Mouse (Mus musculus) testis, adult 2 months (tissue): ENCODE results near the gene Igfbp5.

ENCODE experiments used
- CTCF ChIP-seq: fragments of 200-500 bp; IDR thresholded peaks from 2 replicates; pipeline ENCODE4 v1.5.1; 2012; ENCODE audit warnings: low read depth, mild to moderate bottlenecking, inconsistent platforms, low read length, moderate library complexity; ENCODE audit not compliant: control insufficient read depth, insufficient read depth, insufficient replicate concordance
- POLR2A ChIP-seq: fragments of 200-500 bp; IDR thresholded peaks from 2 replicates; pipeline ENCODE4 v1.6.1; 2012; ENCODE audit warnings: low read depth, mild to moderate bottlenecking, inconsistent platforms, low read length, moderate library complexity; ENCODE audit not compliant: control insufficient read depth

- TF ChIP-seq CTCF (no peak), POLR2A (no peak)
Measured at GRCm38 (mm10) chr1:72856209-72856909, 18.3 kb downstream of the Igfbp5 start.
